Mouse (Mus musculus) midbrain, embryonic 16.5 days (tissue): Measurements from ENCODE around the gene Man1b1. TPM values are rescaled to one million over a fixed set of nuclear protein-coding genes. Genes with fewer than 3 reads are reported as not detected.
A peak's percentile ranks its signal among the peaks of the same experiment; 100 is the strongest.

Source experiments
- ATAC-seq: fragments of 200-750 bp; cut with Nextera tagmentation; 2 replicates; pipeline ENCODE4 v1.8.0; 2017; ENCODE audit warnings: moderate TSS enrichment
- H3K27ac ChIP-seq: fragments of 300-500 bp; sonication (generic); 2 replicates; pipeline ENCODE4 v1.5.1; 2014; ENCODE audit warnings: mild to moderate bottlenecking, low read length, mixed read lengths
- H3K27me3 ChIP-seq: fragments of 300-500 bp; sonication (generic); 2 replicates; pipeline ENCODE4 v1.6.1; 2014; ENCODE audit warnings: low read depth, low read length, mixed read lengths; ENCODE audit not compliant: control insufficient read depth, insufficient read depth
- H3K36me3 ChIP-seq: fragments of 300-500 bp; sonication (generic); 2 replicates; pipeline ENCODE4 v1.6.1; 2014; ENCODE audit warnings: mild to moderate bottlenecking, low read length, moderate library complexity, mixed read lengths; ENCODE audit not compliant: control insufficient read depth, insufficient read depth
- H3K4me1 ChIP-seq: fragments of 300-500 bp; sonication (generic); 2 replicates; pipeline ENCODE4 v1.6.1; 2014; ENCODE audit warnings: mild to moderate bottlenecking, low read length, mixed read lengths; ENCODE audit not compliant: control insufficient read depth, insufficient read depth
- H3K4me2 ChIP-seq: fragments of 300-500 bp; sonication (generic); 2 replicates; pipeline ENCODE4 v1.6.1; 2014; ENCODE audit warnings: mild to moderate bottlenecking, low read length, mixed read lengths
- H3K4me3 ChIP-seq: fragments of 300-500 bp; sonication (generic); 2 replicates; pipeline ENCODE4 v1.5.1; 2014; ENCODE audit warnings: low read depth, mild to moderate bottlenecking, low read length, moderate library complexity, mixed read lengths
- H3K9ac ChIP-seq: fragments of 300-500 bp; sonication (generic); 2 replicates; pipeline ENCODE4 v1.6.1; 2014; ENCODE audit warnings: low read depth, low read length, mixed read lengths
- H3K9me3 ChIP-seq: fragments of 300-500 bp; sonication (generic); replicated peaks from 2 replicates; pipeline ENCODE4 v1.6.1; 2014; ENCODE audit warnings: mild to moderate bottlenecking, low read length, mixed read lengths; ENCODE audit not compliant: control insufficient read depth, poor library complexity, severe bottlenecking
- WGBS: fragments of 180-500 bp; shearing (Covaris S2); extraction: QIAGEN DNeasy Blood & Tissue Kit; methylation state at CpG from one replicate; pipeline ENCODE4 v1.1.7; 2014; 5-methylcytosine and 5-hydroxymethylcytosine counted together
- polyA plus RNA-seq: library from polyadenylated mRNA; unstranded; fragments of >200 nt; fragmentation: Nextera tagmentation; extraction: Ambion mirVana; gene quantifications from 2 replicates; pipeline ENCODE4 v1.2.1, GENCODE M21; 2015

Man1b1 gene
- polyA plus RNA-seq, 1 experiment from 2014 or later = 50.7 TPM

- peak within 1 kb of the TSS; percentile 87 for H3K27ac ChIP-seq
- WGBS = 9% methylated on average over 58 of the region's 58 CpGs
- peaks cover 25% of the 10 kb centered on the region for H3K27me3 ChIP-seq
- peak within 1 kb of the TSS; percentile 83 for H3K9ac ChIP-seq
- no peaks in the 10 kb centered on the region for H3K9me3 ChIP-seq
- no peaks in the 10 kb centered on the region for H3K36me3 ChIP-seq
- ATAC-seq = peak; percentile 82
- peaks cover 18% of the 10 kb centered on the region for H3K4me1 ChIP-seq
- peak within 1 kb of the TSS; percentile 77 for H3K4me2 ChIP-seq
- peak within 1 kb of the TSS; percentile 69 for H3K4me3 ChIP-seq
Observed at GRCm38 (mm10) chr2:25318971-25319773, 13.0 kb upstream of the Man1b1 start, which contains the start of gene Grin1. Gene Grin1, minus strand, starts transcription at chr2:25319187.

GRCm38 (mm10) chr2:25320084-25320483, 12.1 kb upstream of the Man1b1 start:
- H3K27me3 ChIP-seq = peaks cover 16% of the 10 kb centered on the region
- 0 out of 2 replicates have a peak overlapping the region, but pooled peaks have one; percentile 10 for H3K9ac ChIP-seq
- WGBS = 42% methylated on average over 2 of the region's 2 CpGs
- H3K9me3 ChIP-seq = no peaks in the 10 kb centered on the region
- H3K27ac ChIP-seq = no peak overlapping the region
- H3K4me3 ChIP-seq = no peak overlapping the region
- no peak for ATAC-seq
- no peak overlapping the region for H3K4me2 ChIP-seq
- H3K4me1 ChIP-seq = peaks cover 18% of the 10 kb centered on the region
- H3K36me3 ChIP-seq = no peaks in the 10 kb centered on the region

GRCm38 (mm10) chr2:25326036-25326435, 6.1 kb upstream of the Man1b1 start:
- no peak for ATAC-seq
- Histone ChIP-seq H3K9ac (no peak overlapping the region), H3K36me3 (no peaks in the 10 kb centered on the region), H3K9me3 (no peaks in the 10 kb centered on the region), H3K4me1 (0 out of 2 replicates have a peak, but pooled peaks cover under 1% of the 10 kb centered on the region), H3K27ac (no peak overlapping the region), H3K4me3 (no peak overlapping the region), H3K27me3 (peaks cover 7% of the 10 kb centered on the region), H3K4me2 (no peak overlapping the region)
- WGBS = 75% methylated on average over 2 of the region's 2 CpGs

- Histone ChIP-seq H3K36me3 (no peaks in the 10 kb centered on the region), H3K4me3 (no peak overlapping the region), H3K4me2 (no peak overlapping the region), H3K9me3 (no peaks in the 10 kb centered on the region), H3K9ac (no peak overlapping the region), H3K27ac (no peak overlapping the region), H3K27me3 (no peaks in the 10 kb centered on the region), H3K4me1 (peaks cover 10% of the 10 kb centered on the region)
- ATAC-seq = no peak
- 33% methylated on average over 7 of the region's 7 CpGs for WGBS
Observed at GRCm38 (mm10) chr2:25328440-25328839, 3.7 kb upstream of the Man1b1 start.

- 68% methylated on average over 9 of the region's 9 CpGs for WGBS
Observed at GRCm38 (mm10) chr2:25331470-25331869, 668 bp upstream of the Man1b1 start.

GRCm38 (mm10) chr2:25333569-25333968, 1.4 kb downstream of the Man1b1 start:
- Histone ChIP-seq H3K9ac (peak overlapping the region; percentile 82), H3K9me3 (no peaks in the 10 kb centered on the region), H3K4me3 (peak overlapping the region; percentile 67), H3K27ac (no peak overlapping the region), H3K36me3 (peaks cover 29% of the 10 kb centered on the region), H3K4me2 (peak overlapping the region; percentile 91), H3K4me1 (peaks cover 16% of the 10 kb centered on the region), H3K27me3 (no peaks in the 10 kb centered on the region)
- ATAC-seq = no peak
- WGBS = 85% methylated on average over 2 of the region's 2 CpGs

More at GRCm38 (mm10) chr2:25331470-25331869, 668 bp upstream of the Man1b1 start:
- Histone ChIP-seq H3K9me3 (no peaks in the 10 kb centered on the region), H3K9ac (peak overlapping the region; percentile 88), H3K27me3 (no peaks in the 10 kb centered on the region), H3K4me3 (peak overlapping the region; percentile 67), H3K4me2 (peak overlapping the region; percentile 67), H3K4me1 (peaks cover 16% of the 10 kb centered on the region), H3K36me3 (peaks cover 19% of the 10 kb centered on the region), H3K27ac (no peak overlapping the region)
- ATAC-seq = no peak

GRCm38 (mm10) chr2:25338303-25338702, 6.2 kb downstream of the Man1b1 start:
- Histone ChIP-seq H3K9me3 (no peaks in the 10 kb centered on the region), H3K9ac (no peak overlapping the region)
- 92% methylated on average over 6 of the region's 6 CpGs for WGBS

GRCm38 (mm10) chr2:25348162-25348561, 16.0 kb downstream of the Man1b1 start:
- no peak for ATAC-seq
- 92% methylated on average over 7 of the region's 7 CpGs for WGBS

More at GRCm38 (mm10) chr2:25338303-25338702, 6.2 kb downstream of the Man1b1 start:
- Histone ChIP-seq H3K4me1 (peaks cover 6% of the 10 kb centered on the region), H3K36me3 (peaks cover 49% of the 10 kb centered on the region), H3K4me3 (no peak overlapping the region), H3K27ac (no peak overlapping the region), H3K4me2 (no peak overlapping the region), H3K27me3 (no peaks in the 10 kb centered on the region)
- ATAC-seq = no peak

GRCm38 (mm10) chr2:25349499-25349898, 17.4 kb downstream of the Man1b1 start:
- Histone ChIP-seq H3K27me3 (no peaks in the 10 kb centered on the region), H3K9me3 (no peaks in the 10 kb centered on the region), H3K4me3 (no peak overlapping the region), H3K4me2 (no peak overlapping the region), H3K36me3 (peaks cover 55% of the 10 kb centered on the region), H3K4me1 (no peaks in the 10 kb centered on the region), H3K27ac (no peak overlapping the region), H3K9ac (no peak overlapping the region)
- no peak for ATAC-seq
- WGBS = 95% methylated on average over 4 of the region's 4 CpGs

More at GRCm38 (mm10) chr2:25348162-25348561, 16.0 kb downstream of the Man1b1 start:
- Histone ChIP-seq H3K27me3 (no peaks in the 10 kb centered on the region), H3K36me3 (peaks cover 58% of the 10 kb centered on the region), H3K4me3 (no peak overlapping the region), H3K4me1 (no peaks in the 10 kb centered on the region), H3K4me2 (no peak overlapping the region), H3K9ac (no peak overlapping the region), H3K27ac (no peak overlapping the region), H3K9me3 (no peaks in the 10 kb centered on the region)
